Mouse (Mus musculus) forebrain, embryonic 11.5 days (tissue): ENCODE measurements around the gene Ube2g1. TPM values are rescaled to one million over a fixed set of nuclear protein-coding genes. Genes with fewer than 3 reads are reported as not detected.

Experiments
- ATAC-seq: fragments of 200-750 bp; cut with Nextera tagmentation; replicated peaks from 2 replicates; pipeline ENCODE4 v1.8.0; 2017; ENCODE audit warnings: moderate TSS enrichment; ENCODE audit not compliant: low FRiP score
- DNase-seq: peaks from one replicate; pipeline ENCODE4 v3.0.0-alpha.2; 2017; ENCODE audit warnings: low spot score
- H3K27ac ChIP-seq: fragments of 300-500 bp; sonication (generic); 2 replicates; pipeline ENCODE4 v1.5.1; 2014; ENCODE audit warnings: low read depth, low read length
- H3K27me3 ChIP-seq: fragments of 300-500 bp; sonication (generic); 2 replicates; pipeline ENCODE4 v1.6.1; 2014; ENCODE audit warnings: mild to moderate bottlenecking, low read length, mixed read lengths; ENCODE audit not compliant: control insufficient read depth, insufficient read depth
- H3K36me3 ChIP-seq: fragments of 300-500 bp; sonication (generic); 2 replicates; pipeline ENCODE4 v1.6.1; 2014; ENCODE audit warnings: mild to moderate bottlenecking, low read length, moderate library complexity, mixed read lengths; ENCODE audit not compliant: control insufficient read depth, insufficient read depth
- H3K4me1 ChIP-seq: fragments of 300-500 bp; sonication (generic); replicated peaks from 2 replicates; pipeline ENCODE4 v1.6.1; 2014; ENCODE audit warnings: low read length, mixed read lengths; ENCODE audit not compliant: control insufficient read depth, insufficient read depth
- H3K4me2 ChIP-seq: fragments of 300-500 bp; sonication (generic); 2 replicates; pipeline ENCODE4 v1.6.1; 2014; ENCODE audit warnings: low read depth, mild to moderate bottlenecking, low read length, moderate library complexity, mixed read lengths; ENCODE audit not compliant: severe bottlenecking
- H3K4me3 ChIP-seq: fragments of 300-500 bp; sonication (generic); 2 replicates; pipeline ENCODE4 v1.5.1; 2014; ENCODE audit warnings: low read depth, low read length
- H3K9ac ChIP-seq: fragments of 300-500 bp; sonication (generic); 2 replicates; pipeline ENCODE4 v1.6.1; 2014; ENCODE audit warnings: low read length
- H3K9me3 ChIP-seq: fragments of 300-500 bp; sonication (generic); 2 replicates; pipeline ENCODE4 v1.6.1; 2016; ENCODE audit warnings: low read length, mixed read lengths; ENCODE audit not compliant: control insufficient read depth
- WGBS: fragments of 180-500 bp; shearing (Covaris S2); extraction: QIAGEN DNeasy Blood & Tissue Kit; methylation state at CpG from one replicate; pipeline ENCODE4 v1.1.7; 2014; 5-methylcytosine and 5-hydroxymethylcytosine counted together
- polyA plus RNA-seq: library from polyadenylated mRNA; unstranded; fragments of >200 nt; fragmentation: Nextera tagmentation; extraction: Ambion mirVana; gene quantifications from 2 replicates; pipeline ENCODE4 v1.2.1, GENCODE M21; 2014

Ube2g1 gene
- polyA plus RNA-seq, 1 experiment from 2014 or later = 110 TPM

GRCm38 (mm10) chr11:72570319-72570979 is 36.6 kb upstream of the Ube2g1 start:
- no peaks in the 10 kb centered on the region for H3K9me3 ChIP-seq
- H3K36me3 ChIP-seq = no peaks in the 10 kb centered on the region
- H3K27ac ChIP-seq = no peak overlapping the region
- DNase-seq = peak; percentile 88
- no peak overlapping the region for H3K9ac ChIP-seq
- H3K4me3 ChIP-seq = no peak overlapping the region
- H3K4me1 ChIP-seq = no peaks in the 10 kb centered on the region
- ATAC-seq = peak; percentile 55
- WGBS = 4% methylated on average over 18 of the region's 18 CpGs
- peak overlapping the region; percentile 40; the same call in 1 of the 2 replicates for H3K4me2 ChIP-seq
- H3K27me3 ChIP-seq = no peaks in the 10 kb centered on the region

- Histone ChIP-seq H3K4me1 (peaks cover 6% of the 10 kb centered on the region), H3K27ac (no peak overlapping the region), H3K9me3 (no peaks in the 10 kb centered on the region), H3K4me2 (no peak overlapping the region), H3K27me3 (no peaks in the 10 kb centered on the region; the same call in 1 of the 2 replicates), H3K4me3 (no peak overlapping the region), H3K36me3 (no peaks in the 10 kb centered on the region), H3K9ac (no peak overlapping the region)
- WGBS = 92% methylated on average over 1 of the region's 1 CpGs
- ATAC-seq (no peak), DNase-seq (no peak)
These were observed 33.3 kb upstream of the Ube2g1 start for GRCm38 (mm10) chr11:72573819-72574218.

GRCm38 (mm10) chr11:72576111-72576465 is 31.0 kb upstream of the Ube2g1 start:
- no peaks in the 10 kb centered on the region; the same call in 1 of the 2 replicates for H3K27me3 ChIP-seq
- no peak for DNase-seq
- no peaks in the 10 kb centered on the region for H3K9me3 ChIP-seq
- H3K36me3 ChIP-seq = no peaks in the 10 kb centered on the region
- peak overlapping the region; percentile 21; the same call in 1 of the 2 replicates for H3K4me3 ChIP-seq
- H3K4me1 ChIP-seq = peaks cover 6% of the 10 kb centered on the region
- peak overlapping the region; percentile 51 for H3K4me2 ChIP-seq
- H3K27ac ChIP-seq = no peak overlapping the region
- no peak for ATAC-seq
- 23% methylated on average over 7 of the region's 7 CpGs for WGBS
- H3K9ac ChIP-seq = no peak overlapping the region; the same call in 1 of the 2 replicates

GRCm38 (mm10) chr11:72576466-72577351 is 30.4 kb upstream of the Ube2g1 start:
- ATAC-seq = no peak; the same call in 1 of the 2 replicates
- Histone ChIP-seq H3K4me3 (peak overlapping the region; percentile 21), H3K9me3 (no peaks in the 10 kb centered on the region), H3K36me3 (no peaks in the 10 kb centered on the region), H3K9ac (peak overlapping the region; percentile 47), H3K4me2 (peak overlapping the region; percentile 51), H3K4me1 (peaks cover 6% of the 10 kb centered on the region), H3K27me3 (no peaks in the 10 kb centered on the region; the same call in 1 of the 2 replicates), H3K27ac (no peak overlapping the region)
- WGBS = 3% methylated on average over 24 of the region's 24 CpGs
- no peak for DNase-seq

GRCm38 (mm10) chr11:72578471-72578870 is 28.6 kb upstream of the Ube2g1 start:
- 76% methylated on average over 4 of the region's 4 CpGs for WGBS

GRCm38 (mm10) chr11:72581609-72582447 is 25.3 kb upstream of the Ube2g1 start:
- H3K27ac ChIP-seq = no peak overlapping the region
- WGBS = 71% methylated on average over 8 of the region's 8 CpGs
- H3K4me2 ChIP-seq = no peak overlapping the region
- H3K4me3 ChIP-seq = no peak overlapping the region
- ATAC-seq (no peak), DNase-seq (no peak)
- no peaks in the 10 kb centered on the region; the same call in 1 of the 2 replicates for H3K4me1 ChIP-seq
- no peaks in the 10 kb centered on the region for H3K9me3 ChIP-seq
- no peaks in the 10 kb centered on the region; the same call in 1 of the 2 replicates for H3K27me3 ChIP-seq
- no peak overlapping the region for H3K9ac ChIP-seq
- no peaks in the 10 kb centered on the region for H3K36me3 ChIP-seq

More at GRCm38 (mm10) chr11:72578471-72578870, 28.6 kb upstream of the Ube2g1 start:
- no peaks in the 10 kb centered on the region; the same call in 1 of the 2 replicates for H3K27me3 ChIP-seq
- H3K4me1 ChIP-seq = peaks cover 6% of the 10 kb centered on the region
- no peaks in the 10 kb centered on the region for H3K36me3 ChIP-seq
- no peak overlapping the region for H3K27ac ChIP-seq
- no peak overlapping the region for H3K4me2 ChIP-seq
- no peaks in the 10 kb centered on the region for H3K9me3 ChIP-seq
- DNase-seq = no peak
- ATAC-seq = no peak
- H3K9ac ChIP-seq = no peak overlapping the region
- H3K4me3 ChIP-seq = no peak overlapping the region

GRCm38 (mm10) chr11:72582448-72582705 is 24.7 kb upstream of the Ube2g1 start:
- 71% methylated on average over 3 of the region's 3 CpGs for WGBS
- no peaks in the 10 kb centered on the region for H3K4me1 ChIP-seq
- DNase-seq (no peak), ATAC-seq (no peak)
- no peaks in the 10 kb centered on the region; the same call in 1 of the 2 replicates for H3K27me3 ChIP-seq
- H3K9ac ChIP-seq = no peak overlapping the region
- no peak overlapping the region for H3K4me2 ChIP-seq
- H3K36me3 ChIP-seq = no peaks in the 10 kb centered on the region
- H3K9me3 ChIP-seq = no peaks in the 10 kb centered on the region
- no peak overlapping the region for H3K27ac ChIP-seq
- no peak overlapping the region for H3K4me3 ChIP-seq

GRCm38 (mm10) chr11:72583092-72583491 is 24.0 kb upstream of the Ube2g1 start:
- DNase-seq = no peak
- no peak overlapping the region for H3K9ac ChIP-seq
- no peaks in the 10 kb centered on the region for H3K4me1 ChIP-seq
- no peaks in the 10 kb centered on the region for H3K9me3 ChIP-seq
- no peak overlapping the region for H3K4me3 ChIP-seq
- no peak overlapping the region for H3K4me2 ChIP-seq
- no peak for ATAC-seq
- no peaks in the 10 kb centered on the region for H3K27me3 ChIP-seq
- WGBS = 78% methylated on average over 2 of the region's 2 CpGs
- no peaks in the 10 kb centered on the region for H3K36me3 ChIP-seq
- H3K27ac ChIP-seq = no peak overlapping the region
